9 mouse cellular contexts compared by ENCODE assay signal in genomic region chr12:104029986-104030385, GRCm38 (mm10). TPM values are rescaled to one million over a fixed set of nuclear protein-coding genes. Genes with fewer than 3 reads are reported as not detected.
DNase-seq lines count a peak whose midpoint lies in the region; ATAC-seq and TF ChIP-seq lines count a peak whose summit lies in the region.
"Had no signal": no experiment of that assay in that cellular context is flagged by ENCODE, and none has a peak within 500 bp of the region (broad histone marks: within the 10 kb centered on the region; RNA-seq: fewer than 3 reads in every experiment).

No protein-coding gene starts in this region.

- peak; percentile 78 for ATAC-seq in granulocyte monocyte progenitor cell, adult 5-6 weeks (replicated peaks; ENCODE audit: poor library complexity, severe bottlenecking)

- 43% methylated on average over 8 of the region's 8 CpGs for WGBS in lung, adult 2 months

- no peak overlapping the region for H3K4me3 ChIP-seq in lung, adult 2 months (replicated peaks; ENCODE audit: extremely low read depth, low read depth, low read length)
- H3K4me3 ChIP-seq: megakaryocyte, embryonic 14.5 days had no signal

- peak; percentile 34 to 49 for DNase-seq in cerebellum, postnatal 10 days
- no peak for DNase-seq in cerebellum, postnatal 4 days (ENCODE audit: low spot score in 2 of 2)
- DNase-seq in ovary, postnatal 14 days (ENCODE audit: low spot score): peak; percentile 25
- no peak for DNase-seq in ovary, adult 18-20 months (ENCODE audit: low spot score)
- peak; percentile 28 for DNase-seq in lung, adult 2 months
- peak; percentile 31 for DNase-seq in urinary bladder, postnatal 25 days (ENCODE audit: low spot score)
- no peak for DNase-seq in right cerebral cortex, postnatal 36 days (ENCODE audit: low spot score in 2 of 2)

- H3K4me1 ChIP-seq in lung, adult 2 months (ENCODE audit: control insufficient read depth, insufficient read depth, low read length): no peaks in the 10 kb centered on the region
- H3K4me1 ChIP-seq: megakaryocyte, embryonic 14.5 days had no signal

- peak; percentile 59 for TF ChIP-seq CTCF in lung, adult 2 months (IDR thresholded peaks at IDR 0.05; ENCODE audit: insufficient read depth, low read length)

- TF ChIP-seq POLR2A in lung, adult 2 months (IDR thresholded peaks at IDR 0.05; ENCODE audit: borderline replicate concordance, extremely low read depth, low read depth, low read length): no peak

RNA-seq across cellular contexts. Expression of gene Serpina12, which starts 14.3 kb away (rescaled TPM):
- not detected in 2 replicates for total RNA-seq in granulocyte monocyte progenitor cell, adult 5-6 weeks (2014; fragmentation: Nextera tagmentation)
- total RNA-seq in granulocyte monocyte progenitor cell, adult 5-6 weeks (2017): 0.13 TPM in 1 of 2 replicates, not detected in the other
- 0.12 TPM in 1 of 2 replicates, not detected in the other for polyA plus RNA-seq in lung, adult 2 months (2012; rRNA removed)

RNA-seq across cellular contexts. Expression of gene Serpina9, which starts 16.4 kb away (rescaled TPM):
- total RNA-seq in granulocyte monocyte progenitor cell, adult 5-6 weeks (2014; fragmentation: Nextera tagmentation): not detected in 2 replicates
- not detected in 2 replicates for total RNA-seq in granulocyte monocyte progenitor cell, adult 5-6 weeks (2017)
- 1.4 and 2.7 TPM in 2 replicates for polyA plus RNA-seq in lung, adult 2 months (2012; rRNA removed)

RNA-seq across cellular contexts. Expression of gene Serpina11, which starts 40.2 kb away (rescaled TPM):
- total RNA-seq in granulocyte monocyte progenitor cell, adult 5-6 weeks (2014; fragmentation: Nextera tagmentation): 0.17 TPM in 1 of 2 replicates, not detected in the other
- not detected in 2 replicates for total RNA-seq in granulocyte monocyte progenitor cell, adult 5-6 weeks (2017)
- 0.15 TPM in 1 of 2 replicates, not detected in the other for polyA plus RNA-seq in lung, adult 2 months (2012; rRNA removed)

Comparison
In these comparisons a context has a peak if more than half of its experiments do, and no peak if none do; other contexts are left out.
1. DNase-seq: peak in cerebellum, postnatal 10 days (2 of 2), ovary, postnatal 14 days (single experiment), lung, adult 2 months (single experiment) and urinary bladder, postnatal 25 days (single experiment); none in cerebellum, postnatal 4 days (0 of 2), ovary, adult 18-20 months (single experiment) and right cerebral cortex, postnatal 36 days (0 of 2).